Mouse (Mus musculus) cerebellum, postnatal 4 days (tissue): ENCODE measurements around the gene Gstt3.
A peak's percentile ranks its signal among the peaks of the same experiment; 100 is the strongest.

Source experiments
- DNase-seq, 2 experiments: peaks; one replicate each; pipeline ENCODE4 v3.0.0; 2022; ENCODE audit warnings: low spot score in 2 of 2, mixed read lengths in 1 of 2

Gene Gstt3

DNA sequence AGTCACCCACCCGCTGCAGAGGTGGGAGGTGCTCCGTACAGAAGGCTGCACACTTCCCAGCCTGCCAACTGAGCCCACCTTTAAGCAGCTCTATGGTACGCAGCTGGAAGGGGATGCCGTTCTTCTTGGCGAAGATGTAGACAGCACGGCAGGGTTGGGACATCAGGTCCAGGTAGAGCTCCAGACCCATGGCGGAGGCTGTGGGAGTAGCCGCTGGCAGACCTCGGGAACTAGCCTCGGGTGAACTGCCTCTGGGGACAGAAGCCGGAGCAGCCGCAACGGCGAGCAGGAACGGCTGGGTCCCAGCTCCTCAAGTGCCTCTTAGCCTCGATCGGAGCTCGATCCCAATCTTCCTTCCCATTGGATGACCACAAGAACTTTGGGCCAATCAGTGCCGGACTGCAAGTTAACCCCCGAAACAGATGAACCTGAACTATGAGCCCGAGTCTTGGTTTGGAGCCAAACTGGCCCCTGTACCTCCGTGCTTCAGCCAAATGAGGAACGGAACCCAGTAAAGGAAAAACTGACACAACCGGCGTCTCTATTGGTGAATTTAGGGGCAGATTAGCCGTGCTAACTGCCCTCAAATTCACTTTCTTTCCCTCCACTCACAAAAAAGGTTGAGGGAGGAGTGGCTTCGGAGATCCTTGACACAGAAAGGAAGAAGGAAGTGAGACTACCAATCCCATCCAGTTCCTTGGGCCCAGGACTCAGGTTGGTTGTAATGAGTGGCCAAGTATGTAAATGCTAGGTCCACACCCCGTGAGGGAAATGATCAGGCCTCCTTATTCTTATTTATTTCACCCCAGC lies at the start of gene Gstt3, which contains the start of gene Gm20441:
TSS of gene Gstt3 (minus strand) at position 646 of the 810 bp plus-strand sequence.
TSS of gene Gm20441 (minus strand) at position 186 of the 810 bp plus-strand sequence.
- DNase-seq, result peak in 1 of 2 experiments; percentile 18

DNA sequence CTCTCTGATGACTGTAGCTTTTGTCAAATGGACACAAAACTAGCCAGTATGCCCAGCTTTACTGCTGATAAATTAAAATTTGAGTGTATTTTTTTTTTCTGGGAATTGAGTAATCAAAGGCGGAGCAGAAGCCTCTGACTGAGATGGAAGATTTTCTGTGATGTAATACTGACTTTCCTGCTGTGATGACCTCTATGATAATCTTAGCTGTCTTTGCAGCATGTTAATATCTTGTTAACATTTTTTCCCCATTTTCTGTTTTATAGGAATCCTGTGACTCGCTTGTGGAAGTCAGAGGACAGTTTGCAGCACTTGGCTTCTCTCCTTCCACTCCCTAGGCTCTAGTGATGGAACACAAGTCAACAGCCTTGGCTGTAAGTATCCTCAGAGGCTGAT lies 49.1 kb upstream of the Gstt3 start:
- DNase-seq, result no peak

DNA sequence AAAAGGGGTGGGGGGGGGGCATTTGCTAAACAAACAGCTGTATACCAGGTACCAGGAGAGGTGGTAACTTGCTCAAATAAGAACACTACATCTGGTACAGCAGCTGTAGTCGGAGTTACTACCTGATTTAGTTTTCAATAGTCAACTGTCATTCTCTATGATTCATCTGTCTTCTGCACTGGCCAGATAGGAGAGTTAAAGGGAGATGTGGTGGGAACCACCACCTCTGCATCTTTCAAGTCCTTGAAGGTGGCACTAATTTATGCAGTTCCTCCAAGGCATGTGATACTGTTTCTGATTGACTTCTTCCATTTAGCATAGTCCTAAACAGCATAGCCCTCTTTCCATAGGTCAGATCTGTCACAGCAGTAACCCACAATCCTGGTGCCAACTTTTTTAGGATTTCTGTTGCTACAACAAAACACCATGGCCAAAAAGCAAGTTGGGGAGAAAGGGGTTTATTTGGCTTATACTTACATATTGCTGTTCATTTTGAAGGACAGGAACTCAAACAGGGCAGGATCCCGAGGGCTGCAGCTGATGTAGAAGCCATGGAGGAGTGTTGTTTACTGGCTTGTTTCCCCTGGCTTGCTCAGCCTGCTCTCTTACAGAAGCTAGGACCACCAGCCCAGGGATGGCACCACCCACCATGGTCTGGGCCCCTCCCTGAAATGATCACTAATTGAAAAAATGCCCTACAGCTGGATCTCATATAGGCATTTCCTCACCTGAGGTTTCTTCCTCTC lies 48.5 kb upstream of the Gstt3 start:
- DNase-seq, result no peak

DNA sequence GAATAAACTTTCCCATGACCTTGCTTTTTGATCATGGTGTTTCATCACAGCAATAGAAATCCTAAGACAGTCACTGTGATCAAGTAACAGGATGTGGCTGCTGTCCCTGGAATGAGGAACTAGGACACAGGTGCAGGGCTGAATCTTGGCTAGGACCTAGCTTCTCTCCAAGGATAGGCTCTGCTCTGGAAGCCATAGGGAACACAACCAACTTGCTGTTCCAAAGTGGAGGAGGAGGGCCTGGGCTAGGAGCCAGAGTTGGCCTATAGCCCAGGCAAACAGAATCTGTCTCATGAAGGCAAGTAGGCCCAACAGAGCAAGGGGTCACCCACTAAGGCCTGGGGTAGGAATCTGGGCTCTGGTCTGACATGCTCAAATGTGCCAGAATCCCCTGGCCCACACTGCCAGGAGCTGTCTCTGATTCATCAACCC lies 47.3 kb upstream of the Gstt3 start:
- DNase-seq, result peak in 1 of 2 experiments; percentile 78

DNA sequence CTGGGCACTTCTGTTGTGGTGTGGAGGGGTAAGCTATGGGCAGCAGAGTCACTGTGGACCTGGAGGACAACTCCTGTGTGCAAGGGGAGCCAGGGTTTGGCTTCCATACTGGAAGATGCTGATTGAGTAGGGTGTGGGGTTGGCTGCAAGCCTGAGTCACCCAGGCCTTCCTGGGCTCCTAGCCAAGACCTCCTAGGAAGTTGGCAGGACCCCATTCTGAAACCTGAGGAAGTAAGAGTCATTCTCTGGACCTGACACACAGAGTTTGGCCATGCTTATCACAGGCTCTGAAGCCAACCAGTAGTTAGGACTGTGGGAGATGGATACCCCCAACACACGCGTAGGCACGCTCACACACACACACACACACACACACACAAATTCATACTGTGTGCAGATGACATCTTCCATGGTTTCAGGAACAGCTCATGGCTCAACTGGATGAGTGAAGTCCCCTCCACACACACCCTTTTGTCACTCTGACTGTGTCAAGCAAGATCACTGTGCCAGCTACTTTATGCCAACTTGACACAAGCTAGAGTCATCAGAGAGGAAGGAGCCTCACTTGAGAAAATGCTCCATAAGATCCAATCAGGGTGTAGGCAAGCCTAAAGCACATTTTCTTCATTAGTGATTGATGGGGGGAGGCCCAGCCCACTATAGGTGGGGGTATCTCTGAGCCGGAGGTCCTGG lies 46.6 kb upstream of the Gstt3 start:
- DNase-seq, result peak in 1 of 2 experiments; percentile 73

DNA sequence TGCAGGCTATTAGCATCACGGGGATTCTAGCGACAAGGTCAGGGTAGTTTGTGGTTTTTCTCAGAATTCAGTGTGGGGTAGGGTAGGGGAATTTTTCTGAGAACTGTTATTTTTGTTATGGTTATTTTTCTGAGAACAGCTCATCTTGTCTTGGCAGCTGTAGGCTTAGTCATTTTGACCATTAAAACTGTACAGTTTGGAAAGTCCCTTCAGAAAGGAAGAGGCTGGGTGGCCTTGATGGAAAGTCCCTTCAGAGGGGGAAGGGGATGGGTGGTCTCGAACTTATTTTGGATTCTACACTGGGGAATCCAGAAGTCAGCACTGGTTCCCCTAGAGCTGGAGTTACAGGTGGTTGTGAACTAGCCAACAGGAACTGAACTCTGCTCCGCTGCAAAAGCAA lies 43.3 kb upstream of the Gstt3 start:
- DNase-seq, result no peak

DNA sequence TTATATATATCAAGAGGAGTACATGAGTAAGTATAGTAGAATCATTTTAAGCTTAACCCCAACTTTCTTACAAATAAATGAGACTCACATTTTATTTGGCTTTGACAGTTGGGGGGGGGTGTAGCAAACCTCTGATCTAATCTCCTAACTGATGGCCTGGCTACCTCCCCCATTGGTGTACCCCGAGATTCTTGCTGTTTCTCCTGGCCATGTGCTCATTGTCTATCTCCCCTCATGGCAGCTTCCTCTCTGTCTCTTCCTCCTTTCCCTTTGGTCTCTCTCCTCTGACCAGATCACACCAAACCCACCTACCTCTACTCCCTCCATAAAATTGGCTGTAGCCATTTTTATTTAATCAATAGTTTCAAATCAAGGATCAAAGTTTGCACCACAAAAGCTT lies 42.6 kb upstream of the Gstt3 start:
- no peak for DNase-seq

DNA sequence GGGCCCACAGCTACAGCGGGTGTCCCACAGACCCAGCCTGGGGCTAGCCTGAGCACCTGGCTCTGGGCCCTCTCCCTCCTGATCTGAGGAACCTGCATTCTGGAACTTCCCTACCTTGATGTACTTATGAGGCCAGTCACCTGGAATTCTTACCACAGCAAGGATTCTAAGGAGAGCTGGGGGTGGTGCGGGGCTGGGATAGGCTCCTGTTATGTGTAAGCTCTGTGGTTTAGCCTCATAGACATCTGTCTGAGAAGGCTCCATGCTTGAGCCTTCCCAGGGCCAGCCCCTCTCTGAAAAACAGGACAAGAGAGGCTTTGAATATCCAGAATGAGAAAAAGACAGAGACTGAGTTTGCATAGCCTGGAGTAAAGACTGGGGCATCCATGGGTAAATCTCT lies 41.2 kb upstream of the Gstt3 start, which contains the start of gene Gstt4:
TSS of gene Gstt4 (minus strand) at position 101 of the 400 bp plus-strand sequence.
- DNase-seq, result no peak

DNA sequence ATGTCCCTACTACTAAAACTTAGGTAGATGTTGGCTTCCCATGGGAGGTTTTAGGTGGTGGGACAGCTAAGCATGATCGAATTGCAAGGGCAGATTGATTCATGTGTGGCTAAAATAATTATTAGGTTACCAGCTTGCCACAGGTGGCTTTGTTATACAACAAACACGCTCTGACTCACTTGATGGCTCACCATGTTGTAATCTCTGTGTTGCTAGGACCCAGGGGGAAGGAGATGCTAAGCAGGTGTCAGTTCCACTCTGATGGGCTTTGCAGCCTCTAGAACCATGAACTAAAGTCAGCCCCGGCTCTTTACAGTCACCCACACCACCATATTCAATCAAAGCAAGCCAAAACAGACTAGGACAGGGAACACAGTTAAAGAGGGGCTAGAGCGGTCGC lies 38.7 kb upstream of the Gstt3 start:
- no peak for DNase-seq

DNA sequence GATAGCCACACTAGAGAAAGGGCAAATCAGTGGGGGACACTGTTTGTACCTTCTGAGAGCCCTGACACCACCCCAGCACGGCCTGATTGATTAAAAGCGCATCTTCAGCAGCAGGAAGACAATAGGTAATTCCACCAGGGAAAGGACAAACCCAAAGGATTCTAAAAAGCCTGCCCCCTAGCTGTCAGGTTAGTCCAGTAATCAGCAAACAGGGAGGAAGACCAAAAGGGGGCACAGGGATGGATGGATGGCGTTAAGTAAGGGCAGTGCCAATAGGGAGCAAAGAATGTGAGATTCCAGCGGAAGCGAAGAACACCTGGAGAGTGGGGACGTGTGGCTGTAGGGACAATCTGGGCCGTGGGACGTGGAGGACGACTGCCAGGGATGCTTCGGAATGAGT lies 37.4 kb upstream of the Gstt3 start:
- no peak for DNase-seq

DNA sequence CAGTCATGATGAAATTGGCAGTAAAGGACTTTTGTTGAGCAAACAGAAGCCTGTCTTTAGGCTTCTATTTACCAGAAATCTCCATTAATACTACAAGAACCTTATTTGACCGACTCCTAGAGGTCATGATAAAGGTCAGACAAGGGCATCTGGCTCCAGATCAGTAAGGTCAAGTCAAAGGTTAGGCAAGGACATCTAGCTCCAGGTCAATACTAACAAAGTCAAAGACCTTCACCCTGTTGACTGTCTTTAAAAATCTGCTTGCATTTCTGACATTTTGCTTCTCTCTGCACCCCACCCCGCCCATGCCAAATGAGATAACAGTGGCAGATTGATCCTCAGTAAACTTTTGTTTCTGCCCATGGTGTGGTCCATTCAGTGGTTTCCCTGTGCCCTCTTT lies 23.0 kb upstream of the Gstt3 start:
- no peak for DNase-seq

DNA sequence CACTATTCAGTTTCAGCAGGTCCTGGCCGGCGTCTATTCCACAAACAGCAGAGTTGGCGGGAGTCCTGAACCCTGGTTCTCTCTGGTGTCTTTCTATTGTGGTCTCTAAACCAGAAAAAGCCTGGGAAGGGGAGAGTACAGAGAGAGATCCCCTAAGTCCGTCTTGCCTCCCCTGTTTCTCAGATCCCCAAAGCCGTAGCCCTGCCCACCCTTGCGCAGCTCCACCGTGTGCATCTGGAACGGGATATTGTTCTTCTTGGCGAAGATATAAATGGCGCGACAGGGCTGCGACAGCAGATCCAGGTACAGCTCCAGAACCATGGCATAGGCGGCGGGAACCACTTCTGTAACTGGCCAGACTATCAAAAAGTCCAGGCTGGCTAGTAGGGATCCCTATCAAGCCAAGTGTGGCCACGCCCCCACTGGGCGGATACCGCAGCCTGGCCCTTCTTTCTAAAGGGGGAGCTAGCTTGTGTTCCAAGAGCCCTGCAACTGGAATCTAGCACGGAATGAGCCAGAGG lies 17.0 kb upstream of the Gstt3 start, which contains the start of gene Gstt1:
TSS of gene Gstt1 (minus strand) at position 409 of the 521 bp plus-strand sequence.
- peak; percentile 17 to 18 for DNase-seq

DNA sequence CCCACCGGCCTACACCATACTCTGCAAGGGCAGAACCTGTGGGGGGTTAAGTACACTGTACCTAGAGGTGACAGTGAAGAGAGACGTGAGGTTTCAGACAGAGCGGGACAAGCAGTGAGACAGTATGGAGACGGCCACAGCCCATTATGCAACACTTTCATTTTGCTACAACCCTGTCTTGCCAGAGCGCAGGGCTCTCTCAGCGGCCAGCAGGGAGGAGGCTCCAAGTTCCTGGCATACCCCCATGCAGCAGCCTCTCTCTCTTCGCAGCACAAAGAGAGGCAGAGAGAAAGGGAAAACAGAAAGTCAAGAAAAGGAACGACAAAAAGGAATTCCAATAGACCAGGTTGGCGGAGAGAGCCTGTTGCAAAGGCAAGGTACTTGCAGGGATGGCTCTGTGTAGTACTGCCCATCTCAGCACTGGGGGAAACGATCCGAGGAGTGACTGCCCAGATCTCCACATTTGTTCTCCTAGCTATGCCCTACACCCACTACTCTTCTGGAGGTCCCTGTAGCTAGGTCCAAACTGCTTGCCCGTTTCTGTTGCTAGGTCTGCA lies 16.5 kb upstream of the Gstt3 start:
- peak in 1 of 2 experiments; percentile 27 for DNase-seq

DNA sequence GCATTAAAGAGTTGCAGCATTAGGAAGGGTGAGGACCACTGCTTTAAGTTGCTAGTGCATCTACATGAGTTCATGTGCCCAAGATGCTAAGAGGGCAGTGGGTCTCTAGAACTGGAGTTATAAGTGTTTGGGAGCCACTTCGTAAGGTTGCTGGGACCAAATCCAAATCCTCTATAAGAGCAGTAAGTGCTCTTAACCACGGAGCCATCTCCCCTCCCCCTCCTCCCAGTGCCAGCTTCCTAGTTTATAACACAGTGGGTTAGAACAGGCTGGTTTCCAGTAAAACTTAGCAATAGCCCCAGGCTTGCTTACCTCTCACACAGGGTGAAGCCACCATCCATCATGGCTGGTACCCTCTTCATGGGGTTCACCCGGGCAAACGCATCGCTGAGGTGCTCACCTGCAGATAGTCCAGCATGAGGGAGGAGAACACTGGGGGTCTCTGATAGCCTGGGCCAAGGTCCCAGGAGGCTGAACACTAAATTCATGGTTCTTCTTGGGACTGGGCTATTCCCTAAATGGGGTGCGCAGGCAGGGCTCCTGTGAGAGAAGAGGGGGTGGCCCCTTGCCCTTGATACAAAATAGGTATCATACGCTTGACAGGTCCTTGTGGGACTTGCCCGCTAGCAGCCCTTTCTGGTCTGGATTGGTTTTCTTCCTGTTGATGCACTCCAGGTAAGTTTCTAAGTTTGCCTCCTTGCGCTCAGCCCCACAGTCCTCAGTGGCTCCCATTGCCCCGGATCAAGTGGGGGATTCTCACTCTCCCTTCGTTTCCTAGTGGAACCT lies 15.7 kb upstream of the Gstt3 start:
- no peak for DNase-seq

DNA sequence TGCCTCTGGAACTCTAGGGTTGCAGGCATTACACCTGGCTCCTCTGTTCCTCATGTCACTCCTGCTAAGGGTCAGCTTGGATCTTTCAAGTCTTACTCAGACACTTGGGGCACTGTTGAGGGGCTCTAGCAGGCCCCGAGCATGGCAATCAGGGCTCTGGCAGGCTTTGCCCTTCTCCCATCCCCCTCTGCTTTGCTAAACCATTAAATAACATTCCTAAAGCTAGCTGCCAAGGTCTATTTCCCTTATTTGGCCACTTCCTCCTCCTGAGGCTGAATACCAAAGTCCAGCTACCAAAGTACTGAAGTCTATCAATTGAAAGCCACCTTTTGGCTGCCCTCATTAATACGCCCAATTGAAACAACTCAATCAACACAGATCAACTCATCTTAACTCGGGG lies 13.7 kb upstream of the Gstt3 start:
- no peak for DNase-seq

DNA sequence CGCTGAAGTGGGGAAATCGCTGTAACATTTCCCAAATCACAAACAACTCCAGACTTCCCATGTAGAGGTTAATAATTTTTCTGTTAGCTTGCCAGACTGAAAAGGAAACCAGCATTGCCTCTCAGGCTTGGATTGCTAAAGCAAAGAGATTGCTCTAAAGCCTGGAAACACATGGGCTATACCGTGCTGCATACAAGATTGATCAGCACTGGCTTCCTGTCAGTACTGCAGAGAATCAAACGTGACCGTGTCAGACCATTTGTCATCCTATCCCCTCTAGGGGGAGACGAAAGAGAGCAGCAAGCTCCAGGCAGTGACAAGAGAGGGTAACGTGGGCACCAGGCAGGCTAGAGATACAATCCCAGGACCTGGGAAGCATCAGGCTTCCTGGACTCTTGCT lies 9.6 kb upstream of the Gstt3 start:
- no peak for DNase-seq

DNA sequence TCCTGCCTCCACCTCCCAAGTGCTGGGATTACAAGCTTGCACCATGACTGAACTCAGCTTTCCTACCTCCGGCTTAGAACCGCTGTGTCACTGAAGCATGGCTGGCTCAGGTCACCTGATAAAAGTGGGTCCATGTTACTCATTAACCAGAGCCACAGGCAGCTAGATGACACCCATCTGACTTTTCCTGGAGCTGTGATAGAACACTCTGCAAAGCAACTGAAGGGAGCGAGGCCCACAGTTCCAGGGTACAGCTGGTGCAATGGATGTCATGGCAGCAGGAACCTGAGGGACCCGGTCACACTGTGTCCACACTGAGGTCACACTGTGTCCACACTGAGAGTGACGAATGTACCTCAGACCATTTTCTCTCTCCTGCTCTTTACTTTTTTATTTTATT lies 8.6 kb upstream of the Gstt3 start:
- DNase-seq, result no peak

DNA sequence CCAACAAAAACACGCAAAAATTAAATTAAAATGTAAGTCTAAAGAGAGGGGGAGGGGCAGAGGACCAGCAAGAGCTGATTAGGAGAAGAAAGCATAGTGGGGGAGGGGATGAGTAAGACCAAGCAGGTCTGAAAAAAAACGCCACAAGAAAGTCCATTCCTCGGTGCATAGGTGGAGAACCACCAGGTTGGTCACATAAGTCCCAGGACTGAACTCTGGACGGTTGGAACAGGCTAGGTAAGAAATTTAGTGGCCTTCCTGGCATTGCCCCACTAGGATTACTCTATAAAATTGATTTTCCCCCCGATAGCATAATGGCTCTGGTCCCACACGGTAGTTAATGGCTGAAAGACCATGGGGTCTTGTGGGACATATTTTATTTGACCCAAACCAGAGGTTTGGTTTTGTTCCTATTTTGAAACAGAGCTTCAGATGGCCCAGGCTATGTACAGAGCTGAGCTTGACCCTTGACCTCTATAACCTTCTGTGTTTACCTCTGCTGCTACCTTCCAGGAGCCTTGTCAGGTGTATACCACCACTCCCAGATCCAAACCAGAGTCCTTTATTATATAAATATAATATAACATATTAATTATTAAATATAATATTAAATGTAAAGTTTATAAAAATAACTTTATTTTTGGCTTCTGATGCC lies 8.0 kb upstream of the Gstt3 start:
- DNase-seq, result no peak

DNA sequence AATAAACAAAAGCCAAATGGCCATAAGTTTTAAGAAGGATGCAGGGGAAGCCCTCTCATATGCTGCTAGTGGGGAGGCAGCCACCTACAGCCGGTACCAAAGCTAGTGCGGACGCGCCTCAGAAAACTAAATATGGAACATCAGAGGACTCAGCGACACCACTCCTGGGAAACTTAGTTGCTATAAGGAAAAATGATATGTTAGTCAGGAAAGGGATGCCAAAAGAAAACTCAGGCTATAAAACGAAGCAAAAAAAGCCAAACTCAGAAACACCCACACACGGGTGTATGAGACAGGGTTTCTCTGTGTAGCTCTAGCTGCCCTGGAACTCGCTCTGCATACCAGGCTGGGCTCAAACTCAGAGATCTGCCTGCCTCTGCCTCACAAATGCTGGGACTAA lies 7.1 kb upstream of the Gstt3 start:
- DNase-seq, result no peak

DNA sequence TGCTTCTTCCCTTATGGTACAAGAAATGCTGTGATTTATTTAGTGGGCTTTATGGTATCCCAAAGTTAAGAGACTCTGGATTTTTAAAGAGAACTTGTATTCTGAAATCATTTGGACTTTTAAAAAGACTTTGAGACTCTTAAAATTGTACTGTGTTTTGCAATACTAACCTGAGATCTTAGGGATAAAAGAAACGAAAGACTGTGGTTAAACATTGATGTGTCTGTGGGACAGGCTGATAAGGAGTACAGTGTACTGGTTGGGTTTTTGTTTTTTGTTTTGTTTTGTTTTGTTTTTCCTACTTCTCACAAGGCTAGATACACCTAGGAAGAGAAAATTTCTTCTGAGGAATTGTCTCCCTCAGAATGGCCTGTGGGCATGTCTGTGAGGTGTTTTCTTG lies 4.2 kb upstream of the Gstt3 start:
- no peak for DNase-seq
